Mouse (Mus musculus): ENCODE measurements at regions not wholly inside any gene's neighbourhood (a gene's known extent, or its start where the extent isn't known, plus 50 kb on each side); places are given as distances from the start of the nearest gene placed in this dataset.
A peak's percentile ranks its signal among the peaks of the same experiment; 100 is the strongest.

GRCm38 (mm10) chr1:41551271-41551670 lies 745.9 kb downstream of the Tmem182 start:
- no peak for TF ChIP-seq GATA4 (IDR thresholded peaks at IDR 0.05; ENCODE audit: insufficient replicate concordance, low read length)

- peak; percentile 80 for TF ChIP-seq GATA4 (IDR thresholded peaks at IDR 0.05; ENCODE audit: insufficient replicate concordance, low read length)
Observed at GRCm38 (mm10) chr1:41555607-41556006, 750.2 kb downstream of the Tmem182 start.

- TF ChIP-seq GATA4 (IDR thresholded peaks at IDR 0.05; ENCODE audit: insufficient replicate concordance, low read length): peak; percentile 63; the same call in 1 of the 2 replicates
Observed at GRCm38 (mm10) chr1:41559101-41559665, 753.8 kb downstream of the Tmem182 start.

- peak; percentile 24; the same call in 1 of the 2 replicates for TF ChIP-seq GATA4 (IDR thresholded peaks at IDR 0.05; ENCODE audit: insufficient replicate concordance, low read length)
Observed at GRCm38 (mm10) chr1:41559991-41560390, 754.6 kb downstream of the Tmem182 start.

GRCm38 (mm10) chr1:41603471-41603870 lies 798.1 kb downstream of the Tmem182 start:
- no peak for TF ChIP-seq GATA4 (IDR thresholded peaks at IDR 0.05; ENCODE audit: insufficient replicate concordance, low read length)

- no peak for TF ChIP-seq GATA4 (IDR thresholded peaks at IDR 0.05; ENCODE audit: insufficient replicate concordance, low read length)
Observed at GRCm38 (mm10) chr1:41604996-41605747, 799.8 kb downstream of the Tmem182 start.

- TF ChIP-seq GATA4 (IDR thresholded peaks at IDR 0.05; ENCODE audit: insufficient replicate concordance, low read length): no peak
Observed at GRCm38 (mm10) chr1:41605748-41606131, 800.3 kb downstream of the Tmem182 start.

- no peak for TF ChIP-seq GATA4 (IDR thresholded peaks at IDR 0.05; ENCODE audit: insufficient replicate concordance, low read length)
Observed at GRCm38 (mm10) chr1:41610783-41611182, 805.4 kb downstream of the Tmem182 start.

- TF ChIP-seq GATA4 (IDR thresholded peaks at IDR 0.05; ENCODE audit: insufficient replicate concordance, low read length): no peak
Observed at GRCm38 (mm10) chr1:41651804-41652203, 846.4 kb downstream of the Tmem182 start.

- TF ChIP-seq GATA4 (IDR thresholded peaks at IDR 0.05; ENCODE audit: insufficient replicate concordance, low read length): no peak
Observed at GRCm38 (mm10) chr1:41652210-41652609, 846.8 kb downstream of the Tmem182 start.

- TF ChIP-seq GATA4 (IDR thresholded peaks at IDR 0.05; ENCODE audit: insufficient replicate concordance, low read length): no peak
Observed at GRCm38 (mm10) chr1:41652646-41653427, 847.4 kb downstream of the Tmem182 start.

GRCm38 (mm10) chr1:41674086-41674485 lies 868.7 kb downstream of the Tmem182 start:
- no peak for TF ChIP-seq GATA4 (IDR thresholded peaks at IDR 0.05; ENCODE audit: insufficient replicate concordance, low read length)

GRCm38 (mm10) chr1:41675345-41675744 lies 869.9 kb downstream of the Tmem182 start:
- TF ChIP-seq GATA4 (IDR thresholded peaks at IDR 0.05; ENCODE audit: insufficient replicate concordance, low read length): no peak

- no peak for TF ChIP-seq GATA4 (IDR thresholded peaks at IDR 0.05; ENCODE audit: insufficient replicate concordance, low read length)
Observed at GRCm38 (mm10) chr1:41705692-41706091, 900.3 kb downstream of the Tmem182 start.

GRCm38 (mm10) chr1:41742644-41743331 lies 937.4 kb downstream of the Tmem182 start:
- TF ChIP-seq GATA4 (IDR thresholded peaks at IDR 0.05; ENCODE audit: insufficient replicate concordance, low read length): no peak

Data from liver, adult (tissue).